Mouse (Mus musculus) C2C12 (cell line): Measurements from ENCODE around the gene Gm28551. TPM values are rescaled to one million over a fixed set of nuclear protein-coding genes. Genes with fewer than 3 reads are reported as not detected.

ENCODE experiments used
- H3K27me3 ChIP-seq: one replicate; pipeline ENCODE4 v1.6.1; 2011; ENCODE audit not compliant: control insufficient read depth, insufficient read depth, insufficient read length
- H3K36me3 ChIP-seq: one replicate; pipeline ENCODE4 v1.6.1; 2011; ENCODE audit not compliant: control insufficient read depth, insufficient read depth
- H3K4me3 ChIP-seq: one replicate; pipeline ENCODE4 v1.5.1; 2011; ENCODE audit warnings: mild to moderate bottlenecking, control low read depth; ENCODE audit not compliant: poor library complexity, insufficient read depth, severe bottlenecking
- H3K79me2 ChIP-seq: one replicate; pipeline ENCODE4 v1.6.1; 2011; ENCODE audit not compliant: control insufficient read depth, insufficient read depth
- H3K79me3 ChIP-seq: one replicate; pipeline ENCODE4 v1.6.1; 2011; ENCODE audit warnings: low read depth, control low read depth
- H3ac ChIP-seq: one replicate; pipeline ENCODE3; 2011; ENCODE audit warnings: low read depth; ENCODE audit not compliant: control insufficient read depth, insufficient read length
- CEBPB ChIP-seq: IDR thresholded peaks from one replicate; pipeline ENCODE4 v1.6.1; 2011; ENCODE audit warnings: low read depth, mild to moderate bottlenecking, control low read depth, moderate library complexity
- CTCF ChIP-seq: IDR thresholded peaks from one replicate; pipeline ENCODE4 v1.5.1; 2011; ENCODE audit not compliant: control insufficient read depth, insufficient read depth, insufficient read length
- FOSL1 ChIP-seq: IDR thresholded peaks from one replicate; pipeline ENCODE4 v1.8.0; 2011; ENCODE audit warnings: mild to moderate bottlenecking, low read length; ENCODE audit not compliant: poor library complexity, insufficient read depth, severe bottlenecking
- MAX ChIP-seq: IDR thresholded peaks from one replicate; pipeline ENCODE4 v1.6.1; 2011; ENCODE audit warnings: mild to moderate bottlenecking, control low read depth
- MYOD1 ChIP-seq: IDR thresholded peaks from one replicate; pipeline ENCODE4 v1.6.1; 2011; ENCODE audit warnings: low read depth; ENCODE audit not compliant: control insufficient read depth, insufficient read length
- MYOG ChIP-seq: IDR thresholded peaks from one replicate; pipeline ENCODE4 v1.6.1; 2011; ENCODE audit not compliant: control insufficient read depth, insufficient read length; ENCODE audit errors: extremely low read depth
- USF1 ChIP-seq: IDR thresholded peaks from one replicate; pipeline ENCODE4 v1.6.1; 2011; ENCODE audit warnings: low read depth, mild to moderate bottlenecking, control low read depth, moderate library complexity
- polyA plus RNA-seq: library from polyadenylated mRNA; unstranded; fragments of >200 nt; fragmentation: generic; extraction: Trizol; gene quantifications from one replicate; pipeline ENCODE4 v1.2.1, GENCODE M21; 2012; ENCODE audit warnings: missing spikeins

Gene Gm28551
- polyA plus RNA-seq, 1 experiment = 0.09 TPM

DNA sequence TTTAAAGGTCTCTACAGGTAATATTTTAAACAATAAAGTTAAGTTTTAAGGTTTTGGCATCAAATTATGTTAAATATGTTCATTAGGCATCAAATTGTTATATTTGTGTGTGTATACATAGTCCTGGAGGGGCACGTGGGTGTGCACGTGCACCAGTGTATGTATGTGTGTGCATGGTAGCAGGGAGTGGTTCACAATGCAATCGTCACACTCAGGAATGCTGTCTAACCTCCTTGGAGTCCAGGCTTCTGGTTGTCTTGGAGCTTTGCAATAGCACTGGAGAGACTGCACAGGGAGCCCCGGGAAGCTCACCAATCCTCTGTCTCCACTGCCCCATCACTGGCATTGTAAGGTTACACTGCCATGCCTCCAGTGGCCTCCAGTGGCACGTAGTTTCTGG is 29.2 kb downstream of the Gm28551 start:
- Histone ChIP-seq H3K79me2 (no peaks in the 10 kb centered on the region), H3K36me3 (peaks cover 16% of the 10 kb centered on the region), H3K79me3 (no peaks in the 10 kb centered on the region), H3K4me3 (no peak overlapping the region), H3K27me3 (no peaks in the 10 kb centered on the region), H3ac (no peak overlapping the region)
- TF ChIP-seq MYOD1 = no peak
- TF ChIP-seq USF1 = no peak
- no peak for TF ChIP-seq MYOG
- no peak for TF ChIP-seq FOSL1
- no peak for TF ChIP-seq CTCF
- TF ChIP-seq CEBPB = no peak

DNA sequence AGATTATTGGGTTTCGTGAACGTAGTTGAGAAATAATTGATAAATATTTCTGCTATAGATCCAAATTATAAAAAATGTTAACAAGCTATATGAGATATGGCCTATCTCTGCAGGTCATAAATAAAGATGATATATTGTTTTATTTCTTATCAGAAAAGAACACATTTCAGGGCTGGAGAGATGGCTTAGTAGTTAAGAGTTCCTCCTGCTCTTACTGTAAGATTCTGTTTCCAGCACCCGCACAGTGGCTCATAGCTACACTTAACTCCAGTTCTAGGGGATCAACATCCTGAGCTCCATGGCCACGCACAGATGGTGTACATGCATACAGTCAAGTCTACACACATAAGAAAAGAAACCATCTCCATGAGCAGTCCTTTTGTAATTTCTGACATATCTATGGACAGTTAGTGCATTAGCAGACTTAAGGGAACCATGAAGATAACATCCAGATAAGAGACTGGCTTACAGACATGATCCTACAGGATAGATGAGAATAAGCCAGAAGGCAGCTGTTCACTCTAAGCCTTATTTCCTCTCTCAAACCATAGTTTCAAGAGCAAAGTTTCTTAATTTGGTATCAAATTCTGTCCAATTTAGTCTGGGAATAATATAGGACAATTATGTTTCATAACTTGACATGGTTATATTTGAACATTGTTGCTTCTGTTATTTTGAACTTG is 30.7 kb downstream of the Gm28551 start:
- Histone ChIP-seq H3K79me2 (no peaks in the 10 kb centered on the region), H3K79me3 (no peaks in the 10 kb centered on the region), H3K4me3 (no peak overlapping the region), H3ac (no peak overlapping the region), H3K27me3 (no peaks in the 10 kb centered on the region), H3K36me3 (peaks cover 28% of the 10 kb centered on the region)
- TF ChIP-seq MYOD1 (no peak), USF1 (no peak), CEBPB (no peak), MAX (no peak)

DNA sequence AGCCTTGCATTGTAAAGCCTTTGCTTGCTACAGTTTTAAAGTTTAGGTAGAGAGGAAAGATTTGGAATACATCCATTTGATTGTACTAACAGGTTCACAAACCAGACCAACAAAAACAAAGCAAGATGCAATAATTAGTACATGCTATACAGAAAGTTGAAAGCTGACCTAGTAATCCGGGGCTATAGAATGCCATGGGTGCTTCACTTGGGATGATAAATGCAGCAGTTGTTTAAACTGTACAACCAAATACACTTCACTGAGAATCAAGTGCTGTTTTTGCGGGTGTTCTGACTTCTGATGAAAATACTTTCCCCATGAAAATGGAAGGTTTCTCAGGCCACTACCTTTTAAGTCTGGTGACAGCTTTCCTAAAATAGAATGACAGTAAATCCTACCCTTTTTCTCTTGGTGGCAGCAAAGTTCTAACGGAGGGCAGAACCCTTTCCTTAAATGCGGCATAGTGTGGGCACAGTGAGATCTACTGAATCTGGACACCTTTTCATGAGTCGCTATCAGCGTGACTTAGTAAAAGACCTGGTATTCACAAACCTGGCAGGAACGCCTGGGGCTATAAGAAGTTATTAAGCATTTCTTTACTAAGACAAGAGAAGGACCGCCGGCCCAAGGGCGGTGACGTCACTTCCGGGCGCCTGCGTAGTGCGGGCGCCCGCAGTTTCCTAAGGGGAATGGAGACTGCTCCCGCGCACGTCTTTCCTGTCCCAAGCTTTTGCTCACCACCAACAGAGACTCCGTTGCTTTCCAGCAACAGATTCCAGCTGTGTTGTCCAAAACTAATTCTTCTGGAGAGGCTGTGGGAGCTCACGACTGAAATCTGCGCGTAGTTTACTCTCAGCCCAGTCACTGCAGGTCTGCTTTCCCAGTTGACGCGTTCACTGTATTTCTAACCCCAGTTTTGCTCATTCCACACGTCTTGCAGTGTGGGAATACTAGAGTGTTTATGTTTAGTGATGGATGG is 39.2 kb downstream of the Gm28551 start, which contains the start of gene Osgepl1:
Osgepl1 (plus strand) TSS at position 636 of the 979 bp plus-strand sequence.
- H3K79me2 ChIP-seq = no peaks in the 10 kb centered on the region
- peaks cover 15% of the 10 kb centered on the region for H3K36me3 ChIP-seq
- no peaks in the 10 kb centered on the region for H3K79me3 ChIP-seq
- no peak for TF ChIP-seq MAX
- no peak for TF ChIP-seq MYOD1
- no peak for TF ChIP-seq CTCF
- TF ChIP-seq FOSL1 = no peak
- TF ChIP-seq MYOG = no peak
- no peak for TF ChIP-seq USF1
- TF ChIP-seq CEBPB = no peak
- peak within 1 kb of the TSS; percentile 43 for H3K4me3 ChIP-seq
- no peaks in the 10 kb centered on the region for H3K27me3 ChIP-seq
- peak within 1 kb of the TSS; percentile 87 for H3ac ChIP-seq

DNA sequence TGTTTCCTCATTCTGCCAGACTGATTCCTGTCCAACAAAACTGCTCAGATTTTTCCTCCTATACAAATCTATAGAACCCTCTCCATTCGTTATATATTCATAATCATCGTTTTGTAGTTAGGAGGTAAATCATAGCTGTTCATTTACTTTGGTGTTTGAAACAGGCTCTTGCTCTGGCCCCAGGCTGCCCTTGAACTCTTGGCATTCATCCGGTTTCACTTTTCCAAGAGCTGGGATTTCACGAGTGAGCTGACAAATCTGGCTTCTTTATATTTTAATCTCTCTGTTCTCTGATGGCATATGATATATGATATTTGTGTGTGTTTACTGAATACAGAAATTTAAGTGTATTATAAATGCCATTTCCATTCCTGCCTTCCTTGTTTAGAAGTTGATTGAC is 52.0 kb downstream of the Gm28551 start:
- Histone ChIP-seq H3K27me3 (no peaks in the 10 kb centered on the region), H3K79me3 (peaks cover 2% of the 10 kb centered on the region), H3K36me3 (peaks cover 18% of the 10 kb centered on the region), H3K79me2 (peaks cover 13% of the 10 kb centered on the region), H3ac (no peak overlapping the region), H3K4me3 (no peak overlapping the region)
- TF ChIP-seq CEBPB = no peak
- no peak for TF ChIP-seq MYOG
- TF ChIP-seq MYOD1 = no peak
- TF ChIP-seq FOSL1 = no peak
- no peak for TF ChIP-seq CTCF
- TF ChIP-seq USF1 = no peak
- no peak for TF ChIP-seq MAX

DNA sequence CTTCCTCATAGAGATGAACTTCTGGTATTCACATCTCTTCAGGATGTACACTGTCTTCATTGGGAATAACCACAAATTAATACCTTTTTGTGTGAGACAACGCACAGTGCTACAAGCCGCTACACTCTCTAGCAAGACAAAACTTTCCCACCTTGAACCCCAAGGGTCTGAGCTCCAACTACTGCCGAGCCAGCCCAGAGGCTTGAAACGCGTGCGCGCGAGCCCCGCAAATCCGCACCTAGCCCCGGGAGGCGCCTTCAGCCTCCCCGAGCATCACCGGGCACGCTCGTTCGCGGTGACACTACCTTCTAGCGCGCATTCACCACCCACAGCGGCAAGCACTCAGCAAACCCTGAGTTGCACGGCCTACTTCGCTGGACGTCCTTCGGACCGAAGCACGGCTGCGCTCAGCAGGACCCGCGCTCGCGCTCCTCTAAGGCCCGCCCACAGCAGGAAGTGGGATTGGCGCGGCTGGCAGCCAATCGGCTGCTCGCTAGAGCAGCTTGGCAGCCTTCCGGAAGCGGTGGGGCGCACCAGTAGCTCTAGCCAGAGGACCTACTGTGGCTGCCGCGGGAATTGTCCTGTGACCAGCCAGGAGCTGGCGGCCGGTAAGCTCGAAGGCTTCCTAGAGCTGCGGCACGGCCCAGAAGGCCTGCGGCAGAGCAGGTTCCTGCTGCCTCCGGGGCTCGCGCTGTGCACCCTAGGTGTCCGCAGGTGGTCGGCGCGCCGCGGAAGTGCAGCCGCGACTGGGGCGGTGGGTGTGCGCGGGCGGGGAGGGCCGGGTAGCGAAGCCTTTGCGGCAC is 55.7 kb downstream of the Gm28551 start, which contains the start of the genes Pms1, Ormdl1 and Gm28778:
Pms1 (minus strand) TSS at position 438 of the 803 bp plus-strand sequence.
Ormdl1 (plus strand) TSS at position 515 of the 803 bp plus-strand sequence.
Gm28778 (plus strand) TSS at position 531 of the 803 bp plus-strand sequence.
- TF ChIP-seq FOSL1 (no peak), MAX (no peak), MYOG (no peak), CEBPB (no peak), MYOD1 (no peak), CTCF (no peak), USF1 (no peak)
- Histone ChIP-seq H3K4me3 (peak within 1 kb of the TSS; percentile 51), H3K27me3 (no peaks in the 10 kb centered on the region), H3ac (peak within 1 kb of the TSS; percentile 92), H3K79me2 (peaks cover 13% of the 10 kb centered on the region), H3K36me3 (peaks cover 10% of the 10 kb centered on the region), H3K79me3 (peaks cover 2% of the 10 kb centered on the region)
